Mouse (Mus musculus) bone marrow macrophage, adult 2 months (primary cell): Measurements from ENCODE around the gene Ak3. TPM values are rescaled to one million over a fixed set of nuclear protein-coding genes. Genes with fewer than 3 reads are reported as not detected.
A peak's percentile ranks its signal among the peaks of the same experiment; 100 is the strongest.

Experiments
- H3K27ac ChIP-seq: 2 replicates; pipeline ENCODE4 v1.5.1; 2012; ENCODE audit warnings: low read depth, low read length; ENCODE audit not compliant: insufficient read depth
- H3K4me1 ChIP-seq: 2 replicates; pipeline ENCODE4 v1.6.1; 2012; ENCODE audit warnings: low read length; ENCODE audit not compliant: control insufficient read depth, insufficient read depth
- H3K4me3 ChIP-seq: 2 replicates; pipeline ENCODE4 v1.5.1; 2012; ENCODE audit warnings: mild to moderate bottlenecking, low read length, moderate library complexity; ENCODE audit not compliant: insufficient read depth
- CTCF ChIP-seq: IDR thresholded peaks from 2 replicates; pipeline ENCODE4 v1.5.1; 2012; ENCODE audit warnings: low read depth, mild to moderate bottlenecking, low read length, moderate library complexity
- POLR2A ChIP-seq: IDR thresholded peaks from 2 replicates; pipeline ENCODE4 v1.6.1; 2012; ENCODE audit warnings: mild to moderate bottlenecking, low read depth, low read length, borderline replicate concordance
- polyA plus RNA-seq: library from polyadenylated mRNA; stranded (reverse); fragments of >200 nt; gene quantifications from 2 replicates; pipeline ENCODE4 v1.2.4, GENCODE M21; 2012; ENCODE audit not compliant: missing spikeins, insufficient read depth, insufficient read length

The Ak3 gene
- polyA plus RNA-seq, result 36.6 and 42.8 TPM in 2 replicates

- H3K4me1 ChIP-seq, result peaks cover 5% of the 10 kb centered on the region; the same call in 1 of the 2 replicates
- peak within 1 kb of the TSS; percentile 80 for H3K4me3 ChIP-seq
- H3K27ac ChIP-seq, result peak within 1 kb of the TSS; percentile 17
- TF ChIP-seq CTCF, result no peak
- no peak; the same call in 1 of the 2 replicates for TF ChIP-seq POLR2A
These were observed at the start of gene Ak3 for GRCm38 (mm10) chr19:29047334-29048170. Gene Ak3 (minus strand): TSS chr19:29047961.

GRCm38 (mm10) chr19:29092194-29092593, 44.4 kb upstream of the Ak3 start:
- H3K4me1 ChIP-seq, result no peaks in the 10 kb centered on the region
- TF ChIP-seq CTCF (no peak), POLR2A (no peak)
- no peak overlapping the region for H3K4me3 ChIP-seq
- no peak overlapping the region for H3K27ac ChIP-seq

GRCm38 (mm10) chr19:29088628-29089027, 40.9 kb upstream of the Ak3 start:
- TF ChIP-seq CTCF (no peak), POLR2A (no peak)
- no peaks in the 10 kb centered on the region for H3K4me1 ChIP-seq
- no peak overlapping the region for H3K4me3 ChIP-seq
- H3K27ac ChIP-seq, result no peak overlapping the region

- no peaks in the 10 kb centered on the region for H3K4me1 ChIP-seq
- TF ChIP-seq POLR2A, result no peak
- no peak for TF ChIP-seq CTCF
- H3K27ac ChIP-seq, result no peak overlapping the region
- H3K4me3 ChIP-seq, result no peak overlapping the region
These were observed 27.0 kb upstream of the Ak3 start for GRCm38 (mm10) chr19:29074802-29075201.

GRCm38 (mm10) chr19:29069195-29069594, 21.4 kb upstream of the Ak3 start:
- H3K27ac ChIP-seq, result no peak overlapping the region
- no peak overlapping the region for H3K4me3 ChIP-seq
- 0 out of 2 replicates have a peak, but pooled peaks cover 2% of the 10 kb centered on the region for H3K4me1 ChIP-seq
- TF ChIP-seq POLR2A, result no peak
- no peak for TF ChIP-seq CTCF

GRCm38 (mm10) chr19:29066981-29067471, 19.3 kb upstream of the Ak3 start:
- Histone ChIP-seq H3K4me1 (peaks cover 5% of the 10 kb centered on the region; the same call in 1 of the 2 replicates), H3K4me3 (no peak overlapping the region), H3K27ac (no peak overlapping the region)
- TF ChIP-seq POLR2A, result no peak
- no peak for TF ChIP-seq CTCF

- Histone ChIP-seq H3K4me1 (peaks cover 5% of the 10 kb centered on the region; the same call in 1 of the 2 replicates), H3K4me3 (peak overlapping the region; percentile 50), H3K27ac (peak overlapping the region; percentile 58)
- TF ChIP-seq CTCF (no peak), POLR2A (no peak)
These were observed 16.8 kb upstream of the Ak3 start for GRCm38 (mm10) chr19:29064451-29065102.

- H3K4me1 ChIP-seq, result peaks cover 5% of the 10 kb centered on the region; the same call in 1 of the 2 replicates
These were observed 16.0 kb upstream of the Ak3 start for GRCm38 (mm10) chr19:29063577-29064363.

GRCm38 (mm10) chr19:29063009-29063408, 15.2 kb upstream of the Ak3 start:
- TF ChIP-seq CTCF, result no peak
- no peak for TF ChIP-seq POLR2A
- no peak overlapping the region for H3K27ac ChIP-seq
- peaks cover 5% of the 10 kb centered on the region; the same call in 1 of the 2 replicates for H3K4me1 ChIP-seq
- H3K4me3 ChIP-seq, result no peak overlapping the region

More at GRCm38 (mm10) chr19:29063577-29064363, 16.0 kb upstream of the Ak3 start:
- H3K4me3 ChIP-seq, result peak overlapping the region; percentile 50
- peak; percentile 94 for TF ChIP-seq CTCF
- no peak for TF ChIP-seq POLR2A
- H3K27ac ChIP-seq, result peak overlapping the region; percentile 57

GRCm38 (mm10) chr19:29060299-29060698, 12.5 kb upstream of the Ak3 start:
- Histone ChIP-seq H3K4me3 (no peak overlapping the region), H3K4me1 (peaks cover 2% of the 10 kb centered on the region; the same call in 1 of the 2 replicates), H3K27ac (no peak overlapping the region)
- no peak for TF ChIP-seq CTCF
- no peak for TF ChIP-seq POLR2A
